Mouse (Mus musculus) large intestine, adult 2 months (tissue): ENCODE data around the gene Ncaph2. TPM values are rescaled to one million over a fixed set of nuclear protein-coding genes. Genes with fewer than 3 reads are reported as not detected.

Experiments used
- DNase-seq: peaks from one replicate; pipeline ENCODE4 v3.0.0-alpha.2; 2012; ENCODE audit warnings: low read depth, low spot score
- WGBS: fragments of 180-500 bp; shearing (Covaris S2); methylation state at CpG from one replicate; pipeline ENCODE4 v1.1.7; 2018; 5-methylcytosine and 5-hydroxymethylcytosine counted together
- polyA plus RNA-seq: library from polyadenylated mRNA; depleted of rRNA; stranded (reverse); fragments of >200 nt; gene quantifications from 2 replicates; pipeline ENCODE4 v1.2.3, GENCODE M21; 2012

Ncaph2 gene
- polyA plus RNA-seq, 1 experiment = 131 TPM

GRCm38 (mm10) chr15:89340136-89340535 is 15.4 kb upstream of the Ncaph2 start:
- 60% methylated on average over 3 of the region's 3 CpGs for WGBS
- DNase-seq = no peak

- DNase-seq = no peak
- WGBS = 45% methylated on average over 1 of the region's 1 CpGs
Observed at GRCm38 (mm10) chr15:89341678-89342077, 13.8 kb upstream of the Ncaph2 start.

- no peak for DNase-seq
- 74% methylated on average over 3 of the region's 3 CpGs for WGBS
Observed at GRCm38 (mm10) chr15:89343325-89343724, 12.2 kb upstream of the Ncaph2 start.

GRCm38 (mm10) chr15:89350447-89350846 is 5.1 kb upstream of the Ncaph2 start:
- WGBS = 85% methylated on average over 5 of the region's 5 CpGs
- DNase-seq = no peak

GRCm38 (mm10) chr15:89351302-89351701 is 4.2 kb upstream of the Ncaph2 start:
- DNase-seq = no peak
- 89% methylated on average over 15 of the region's 15 CpGs for WGBS

- DNase-seq = no peak
- WGBS = 88% methylated on average over 14 of the region's 14 CpGs
Observed at GRCm38 (mm10) chr15:89352054-89352453, 3.5 kb upstream of the Ncaph2 start.

GRCm38 (mm10) chr15:89352795-89353194 is 2.7 kb upstream of the Ncaph2 start:
- no peak for DNase-seq
- 96% methylated on average over 12 of the region's 12 CpGs for WGBS

- no peak for DNase-seq
- 95% methylated on average over 16 of the region's 16 CpGs for WGBS
Observed at GRCm38 (mm10) chr15:89353837-89354236, 1.7 kb upstream of the Ncaph2 start.

GRCm38 (mm10) chr15:89354455-89354854 is 1.1 kb upstream of the Ncaph2 start:
- WGBS = 62% methylated on average over 7 of the region's 7 CpGs
- no peak for DNase-seq

- WGBS = under 1% methylated on average over 15 of the region's 15 CpGs
- peak; percentile 42 for DNase-seq
Observed at GRCm38 (mm10) chr15:89356372-89356771, 853 bp downstream of the Ncaph2 start.

- 65% methylated on average over 3 of the region's 3 CpGs for WGBS
- no peak for DNase-seq
Observed at GRCm38 (mm10) chr15:89358784-89359183, 3.3 kb downstream of the Ncaph2 start.

- no peak for DNase-seq
- 84% methylated on average over 7 of the region's 7 CpGs for WGBS
Observed at GRCm38 (mm10) chr15:89363051-89363450, 7.5 kb downstream of the Ncaph2 start.

- no peak for DNase-seq
- WGBS = 90% methylated on average over 4 of the region's 4 CpGs
Observed at GRCm38 (mm10) chr15:89365141-89365551, 9.6 kb downstream of the Ncaph2 start.

- 81% methylated on average over 13 of the region's 13 CpGs for WGBS
- DNase-seq = no peak
Observed at GRCm38 (mm10) chr15:89372068-89372467, 16.5 kb downstream of the Ncaph2 start.

- DNase-seq = no peak
- WGBS = 85% methylated on average over 7 of the region's 7 CpGs
Observed at GRCm38 (mm10) chr15:89372536-89372935, 17.0 kb downstream of the Ncaph2 start.

- WGBS = 1% methylated on average over 35 of the region's 35 CpGs
Observed at GRCm38 (mm10) chr15:89373027-89373761, 17.7 kb downstream of the Ncaph2 start.

GRCm38 (mm10) chr15:89373762-89374248 is 18.3 kb downstream of the Ncaph2 start, which contains the start of gene Sco2:
TSS of gene Sco2 (minus strand) at chr15:89373846.
- under 1% methylated on average over 42 of the region's 42 CpGs for WGBS
- peak; percentile 65 for DNase-seq

More at GRCm38 (mm10) chr15:89373027-89373761, 17.7 kb downstream of the Ncaph2 start:
- peak; percentile 61 for DNase-seq

- 50% methylated on average over 9 of the region's 9 CpGs for WGBS
- no peak for DNase-seq
Observed at GRCm38 (mm10) chr15:89374340-89374739, 18.8 kb downstream of the Ncaph2 start.

- WGBS = 92% methylated on average over 17 of the region's 17 CpGs
- DNase-seq = no peak
Observed at GRCm38 (mm10) chr15:89374801-89375534, 19.4 kb downstream of the Ncaph2 start.

- 87% methylated on average over 7 of the region's 7 CpGs for whole genome bisulfite sequencing
Observed at GRCm38 (mm10) chr15:89376040-89376439, 20.5 kb downstream of the Ncaph2 start.

GRCm38 (mm10) chr15:89376957-89377356 is 21.4 kb downstream of the Ncaph2 start, which contains the start of gene Tymp:
TSS of gene Tymp (minus strand) at chr15:89377039.
- DNase-seq = no peak

More at GRCm38 (mm10) chr15:89376040-89376439, 20.5 kb downstream of the Ncaph2 start:
- DNase-seq = no peak

More at GRCm38 (mm10) chr15:89376957-89377356, 21.4 kb downstream of the Ncaph2 start, which contains the start of gene Tymp:
- whole genome bisulfite sequencing = 44% methylated on average over 16 of the region's 16 CpGs
